Mouse (Mus musculus) cerebellum, adult 2 months (tissue): ENCODE measurements around the gene Tenm1.

Experiments
- CTCF ChIP-seq: fragments of 200-500 bp; IDR thresholded peaks from 2 replicates; pipeline ENCODE4 v1.5.1; 2011; ENCODE audit warnings: low read depth, mild to moderate bottlenecking, control low read depth, low read length, moderate library complexity, borderline replicate concordance; ENCODE audit not compliant: insufficient read depth
- POLR2A ChIP-seq: fragments of 200-500 bp; IDR thresholded peaks from 2 replicates; pipeline ENCODE4 v1.6.1; 2011; ENCODE audit warnings: low read length, control low read depth, borderline replicate concordance; ENCODE audit not compliant: insufficient read depth

DNA sequence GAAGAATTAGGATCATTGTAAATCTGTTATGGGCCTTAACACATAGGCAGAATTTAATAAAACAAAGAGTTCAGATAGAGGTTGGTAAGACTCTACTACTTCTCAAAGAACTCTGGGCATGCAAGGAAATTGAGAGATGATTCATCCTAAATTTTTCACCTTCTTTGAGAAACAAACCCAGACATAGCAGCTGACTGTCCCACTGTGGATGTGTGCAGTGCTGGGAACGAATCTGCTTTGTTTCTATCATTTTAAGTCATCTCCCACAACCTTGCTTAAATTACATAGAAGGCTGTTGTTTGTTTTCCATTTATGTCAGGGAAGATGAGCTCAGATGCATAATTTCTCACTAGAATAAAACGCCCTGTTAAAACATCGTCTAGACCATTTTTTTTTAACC lies 31.0 kb downstream of the Tenm1 start:
- no peak for TF ChIP-seq CTCF
- TF ChIP-seq POLR2A: no peak
